Mouse (Mus musculus) cerebellum, adult 11 months (tissue): ENCODE results near the gene Ppil4.

ENCODE experiments used
- DNase-seq: peaks from one replicate; pipeline ENCODE4 v3.0.0; 2022

Ppil4 gene

GRCm38 (mm10) chr10:7863411-7863810 lies 70.7 kb downstream of the Ppil4 start:
- DNase-seq: no peak

- no peak for DNase-seq
Measured at GRCm38 (mm10) chr10:7864184-7864583, 71.5 kb downstream of the Ppil4 start.

GRCm38 (mm10) chr10:7864806-7865205 lies 72.1 kb downstream of the Ppil4 start:
- DNase-seq: no peak

- DNase-seq: peak; percentile 14
Measured at GRCm38 (mm10) chr10:7866762-7867665, 74.3 kb downstream of the Ppil4 start.

- no peak for DNase-seq
Measured at GRCm38 (mm10) chr10:7867666-7868030, 75.0 kb downstream of the Ppil4 start.

- DNase-seq: no peak
Measured at GRCm38 (mm10) chr10:7869746-7870145, 77.1 kb downstream of the Ppil4 start.

GRCm38 (mm10) chr10:7870571-7871315 lies 78.1 kb downstream of the Ppil4 start:
- DNase-seq: no peak

- DNase-seq: no peak
Measured at GRCm38 (mm10) chr10:7871381-7872020, 78.8 kb downstream of the Ppil4 start.
